Mouse (Mus musculus): ENCODE measurements around the gene Olfr130. TPM values are rescaled to one million over a fixed set of nuclear protein-coding genes. Genes with fewer than 3 reads are reported as not detected.

Olfr130 gene
- not detected for polyA plus RNA-seq (2017; shearing (Covaris generic))

- no peak for ATAC-seq
Measured at GRCm38 (mm10) chr17:38063621-38064020, at the start of gene Olfr130. Gene Olfr130, plus strand, starts transcription at chr17:38063921.

- ATAC-seq: no peak
Measured at GRCm38 (mm10) chr17:38016341-38016740, 47.4 kb upstream of the Olfr130 start.

GRCm38 (mm10) chr17:38026297-38026696 is 37.4 kb upstream of the Olfr130 start:
- no peak for ATAC-seq

GRCm38 (mm10) chr17:38059979-38060378 is 3.7 kb upstream of the Olfr130 start, which contains the start of gene Olfr129:
Gene Olfr129, minus strand, starts transcription at chr17:38060079.
- ATAC-seq: no peak

GRCm38 (mm10) chr17:38082364-38082763 is 18.6 kb downstream of the Olfr130 start:
- no peak for ATAC-seq

GRCm38 (mm10) chr17:38088593-38088992 is 24.9 kb downstream of the Olfr130 start, which contains the start of gene Olfr131:
Gene Olfr131, minus strand, starts transcription at chr17:38088693.
- ATAC-seq: no peak

Other genes with a start within 250 kb of the Olfr130 start
- not detected for gene Olfr125, start 231.0 kb upstream of the Olfr130 start, polyA plus RNA-seq (2017; shearing (Covaris generic))
- not detected for gene Olfr126, start 216.4 kb upstream of the Olfr130 start, polyA plus RNA-seq (2017; shearing (Covaris generic))
- gene Olfr127, start 163.5 kb upstream of the Olfr130 start, polyA plus RNA-seq (2017; shearing (Covaris generic)): not detected
- under 1 TPM in 1 of 2 experiments, not detected in 1; 0.17 TPM for gene Olfr128, start 143.4 kb upstream of the Olfr130 start, polyA plus RNA-seq (2017; shearing (Covaris generic))
- gene Olfr761, start 110.8 kb upstream of the Olfr130 start, polyA plus RNA-seq (2017; shearing (Covaris generic)): not detected
- gene Olfr129, start 3.8 kb upstream of the Olfr130 start, polyA plus RNA-seq (2017; shearing (Covaris generic)): not detected
- not detected for gene Olfr131, start 24.8 kb downstream of the Olfr130 start, polyA plus RNA-seq (2017; shearing (Covaris generic))
- not detected for gene Olfr132, start 70.6 kb downstream of the Olfr130 start, polyA plus RNA-seq (2017; shearing (Covaris generic))
- gene Olfr133, start 81.4 kb downstream of the Olfr130 start, polyA plus RNA-seq (2017; shearing (Covaris generic)): not detected
- not detected for gene Olfr134, start 107.5 kb downstream of the Olfr130 start, polyA plus RNA-seq (2017; shearing (Covaris generic))
- gene Olfr135, start 140.4 kb downstream of the Olfr130 start, polyA plus RNA-seq (2017; shearing (Covaris generic)): not detected
- gene Olfr138, start 197.1 kb downstream of the Olfr130 start, polyA plus RNA-seq (2017; shearing (Covaris generic)): not detected
- gene Olfr137, start 243.6 kb downstream of the Olfr130 start, polyA plus RNA-seq (2017; shearing (Covaris generic)): not detected

Data from activated CD4-positive, CD25-positive, alpha-beta regulatory T cell, adult 4 months (primary cell).